Mouse (Mus musculus) liver, adult 2 months (tissue): ENCODE measurements at regions not wholly inside any gene's neighbourhood (a gene's known extent, or its start where the extent isn't known, plus 50 kb on each side); places are given as distances from the start of the nearest gene placed in this dataset.

Experiments
- CTCF ChIP-seq: fragments of 200-500 bp; IDR thresholded peaks from 2 replicates; pipeline ENCODE4 v1.5.1; 2011; ENCODE audit warnings: low read depth, low read length, control low read depth
- POLR2A ChIP-seq: fragments of 200-500 bp; IDR thresholded peaks from 2 replicates; pipeline ENCODE4 v1.6.1; 2011; ENCODE audit warnings: low read length, control low read depth; ENCODE audit not compliant: insufficient read depth; ENCODE audit errors: extremely low read depth

DNA sequence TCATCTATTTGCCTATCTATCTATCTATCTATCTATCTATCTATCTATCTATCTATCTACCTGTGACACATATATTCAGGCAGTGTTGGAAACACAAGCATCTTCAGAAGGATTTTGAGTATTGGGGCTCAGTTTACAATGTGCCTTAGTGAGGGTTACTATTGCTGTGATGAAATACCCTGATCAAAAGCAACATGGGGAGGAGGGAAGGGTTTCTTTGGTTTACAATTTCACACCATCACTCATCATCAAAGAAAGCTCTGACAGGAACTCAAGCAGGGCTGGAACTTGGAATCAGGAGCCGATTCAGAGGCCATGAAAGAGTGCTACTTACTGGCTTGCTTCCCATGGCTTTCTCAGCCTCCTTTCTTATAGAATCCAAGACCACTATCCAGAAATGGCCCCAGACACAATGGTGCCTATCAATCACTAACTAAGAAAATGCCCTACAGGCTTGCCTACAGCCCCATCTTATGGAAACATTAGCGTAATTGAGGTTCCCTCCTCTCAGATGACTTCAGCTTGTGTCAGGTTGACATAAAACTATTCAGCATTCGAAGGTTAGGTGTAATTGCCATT lies 157.2 kb downstream of the Faxc start:
- TF ChIP-seq CTCF (no peak), POLR2A (no peak)
